Mouse (Mus musculus) intestine, postnatal 0 days (tissue): ENCODE measurements around the gene Notum. TPM values are rescaled to one million over a fixed set of nuclear protein-coding genes. Genes with fewer than 3 reads are reported as not detected.

Experiments used
- ATAC-seq: fragments of 200-750 bp; cut with Nextera tagmentation; 2 replicates; pipeline ENCODE4 v1.8.0; 2017; ENCODE audit warnings: mild to moderate bottlenecking, moderate TSS enrichment, moderate library complexity
- H3K27ac ChIP-seq: fragments of 300-500 bp; sonication (generic); 2 replicates; pipeline ENCODE4 v1.5.1; 2014; ENCODE audit warnings: mild to moderate bottlenecking, low read depth, low read length, moderate library complexity
- H3K27me3 ChIP-seq: fragments of 300-500 bp; sonication (generic); replicated peaks from 2 replicates; pipeline ENCODE4 v1.6.1; 2014; ENCODE audit warnings: low read length, mixed read lengths; ENCODE audit not compliant: control insufficient read depth, insufficient read depth
- H3K36me3 ChIP-seq: fragments of 300-500 bp; sonication (generic); 2 replicates; pipeline ENCODE4 v1.6.1; 2014; ENCODE audit warnings: mild to moderate bottlenecking, moderate library complexity; ENCODE audit not compliant: control insufficient read depth, insufficient read depth
- H3K4me1 ChIP-seq: fragments of 300-500 bp; sonication (generic); replicated peaks from 2 replicates; pipeline ENCODE4 v1.6.1; 2014; ENCODE audit warnings: antibody characterized with exemption, low read length, mixed read lengths; ENCODE audit not compliant: control insufficient read depth, insufficient read depth
- H3K4me2 ChIP-seq: fragments of 300-500 bp; sonication (generic); replicated peaks from 2 replicates; pipeline ENCODE4 v1.6.1; 2014; ENCODE audit warnings: low read depth, mild to moderate bottlenecking, moderate library complexity
- H3K4me3 ChIP-seq: fragments of 300-500 bp; sonication (generic); 2 replicates; pipeline ENCODE4 v1.5.1; 2014; ENCODE audit warnings: low read depth, low read length
- H3K9ac ChIP-seq: fragments of 300-500 bp; sonication (generic); 2 replicates; pipeline ENCODE4 v1.6.1; 2014; ENCODE audit warnings: mild to moderate bottlenecking, low read depth, low read length
- H3K9me3 ChIP-seq: fragments of 300-500 bp; sonication (generic); 2 replicates; pipeline ENCODE4 v1.6.1; 2016; ENCODE audit warnings: mixed run types; ENCODE audit not compliant: control insufficient read depth
- CTCF ChIP-seq: sonication (generic); IDR thresholded peaks from 2 replicates; pipeline ENCODE4 v1.5.1; 2016; ENCODE audit warnings: low read depth, mild to moderate bottlenecking, control low read depth, antibody characterized with exemption, moderate library complexity
- WGBS: fragments of 180-500 bp; shearing (Covaris S2); extraction: QIAGEN DNeasy Blood & Tissue Kit; methylation state at CpG from one replicate; pipeline ENCODE4 v1.1.7; 2014; 5-methylcytosine and 5-hydroxymethylcytosine counted together
- microRNA-seq: library from miRNA; unstranded; fragments of <30 nt; microRNA quantifications from one replicate; pipeline ENCODE4, GENCODE M21; 2016
- polyA plus RNA-seq: library from polyadenylated mRNA; unstranded; fragments of >200 nt; fragmentation: Nextera tagmentation; extraction: Ambion mirVana; gene quantifications from 2 replicates; pipeline ENCODE4 v1.2.1, GENCODE M21; 2015

The Notum gene
- polyA plus RNA-seq, 1 experiment from 2014 or later, result 0.68 TPM

DNA sequence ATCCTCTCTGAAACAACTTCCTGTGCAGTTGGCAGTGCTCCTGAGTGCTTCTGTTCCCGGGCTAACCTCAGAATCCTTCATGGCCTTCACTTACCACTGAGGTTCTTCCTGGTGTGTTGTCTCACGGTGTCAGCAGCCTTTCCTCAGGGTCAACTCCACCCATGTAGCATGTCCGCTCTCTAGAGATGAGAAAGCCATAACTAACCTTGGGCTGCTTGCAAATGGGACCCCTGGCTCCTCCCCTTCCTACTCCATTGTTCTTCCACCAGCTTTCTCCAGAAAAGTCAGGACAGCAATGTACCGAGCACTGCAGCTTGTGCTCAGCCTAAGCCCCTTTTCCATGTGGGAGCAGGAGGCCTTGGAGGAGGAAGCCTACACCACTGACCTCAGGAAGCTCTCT is 54.2 kb downstream of the Notum start:
- H3K9ac ChIP-seq, result no peak overlapping the region
- WGBS, result 69% methylated on average over 4 of the region's 4 CpGs
- no peak for ATAC-seq
- H3K9me3 ChIP-seq, result no peaks in the 10 kb centered on the region
- no peaks in the 10 kb centered on the region for H3K27me3 ChIP-seq
- H3K4me3 ChIP-seq, result no peak overlapping the region
- H3K36me3 ChIP-seq, result peaks cover 52% of the 10 kb centered on the region
- TF ChIP-seq CTCF, result no peak
- H3K4me1 ChIP-seq, result no peaks in the 10 kb centered on the region; the same call in 1 of the 2 replicates
- no peak overlapping the region for H3K4me2 ChIP-seq
- 0 out of 2 replicates have a peak overlapping the region, but pooled peaks have one; percentile 15 for H3K27ac ChIP-seq

DNA sequence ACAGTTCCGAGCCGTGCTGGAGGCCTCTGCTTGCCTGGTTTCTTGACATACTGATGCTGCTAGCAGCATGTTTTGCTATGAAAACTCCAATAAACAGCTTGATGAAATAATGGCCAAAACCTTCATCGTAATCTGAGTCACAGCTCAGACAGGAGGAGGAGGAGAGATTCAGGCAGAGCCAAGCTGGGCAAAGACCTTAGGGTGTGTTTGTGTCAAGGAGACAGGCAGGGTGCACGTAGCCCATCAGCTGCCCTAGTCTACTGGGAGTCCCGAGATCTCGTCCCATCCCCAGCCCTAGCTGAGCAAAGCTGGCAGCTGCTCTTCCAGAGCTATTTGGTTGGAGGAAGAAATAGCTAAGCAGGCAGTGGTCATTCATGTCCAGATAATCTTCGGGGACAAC is 55.3 kb downstream of the Notum start:
- Histone ChIP-seq H3K9ac (no peak overlapping the region), H3K4me2 (no peak overlapping the region), H3K4me3 (no peak overlapping the region), H3K4me1 (no peaks in the 10 kb centered on the region; the same call in 1 of the 2 replicates), H3K27ac (no peak overlapping the region), H3K27me3 (no peaks in the 10 kb centered on the region), H3K36me3 (peaks cover 41% of the 10 kb centered on the region), H3K9me3 (no peaks in the 10 kb centered on the region)
- no peak for TF ChIP-seq CTCF
- ATAC-seq, result no peak
- WGBS, result 87% methylated on average over 7 of the region's 7 CpGs

Small RNA genes within 50 kb of the gene (microRNA-seq; reads per million reads assigned to microRNA genes)
- 0.82 reads per million for gene Mir6936

Other genes with a start within 250 kb of the Notum start
- 15.6 and 16.3 TPM in 2 replicates for gene Nploc4, start 223.5 kb downstream of the Notum start, polyA plus RNA-seq
- gene Tspan10, start 218.5 kb downstream of the Notum start, polyA plus RNA-seq, result not detected in 2 replicates
- gene Pde6g, start 207.7 kb downstream of the Notum start, polyA plus RNA-seq, result 0.22 TPM in 1 of 2 replicates, not detected in the other
- 15.5 and 17.6 TPM in 2 replicates for gene Oxld1, start 203.1 kb downstream of the Notum start, polyA plus RNA-seq
- 14.1 and 16.0 TPM in 2 replicates for gene Ccdc137, start 203.1 kb downstream of the Notum start, polyA plus RNA-seq
- 22.8 and 23.3 TPM in 2 replicates for gene Arl16, start 193.6 kb downstream of the Notum start, polyA plus RNA-seq
- gene Mrpl12, start 176.6 kb downstream of the Notum start, polyA plus RNA-seq, result 204 and 208 TPM in 2 replicates
- gene Slc25a10, start 169.3 kb downstream of the Notum start, polyA plus RNA-seq, result 139 and 143 TPM in 2 replicates
- 1.0 and 1.6 TPM in 2 replicates for gene Gcgr, start 130.5 kb downstream of the Notum start, polyA plus RNA-seq
- gene Mcrip1, start 111.4 kb downstream of the Notum start, polyA plus RNA-seq, result 68.7 and 73.4 TPM in 2 replicates
- 1.4 and 1.6 TPM in 2 replicates for gene Ppp1r27, start 110.0 kb downstream of the Notum start, polyA plus RNA-seq
- gene P4hb, start 87.9 kb downstream of the Notum start, polyA plus RNA-seq, result 2,516 and 2,539 TPM in 2 replicates
- gene Arhgdia, start 79.6 kb downstream of the Notum start, polyA plus RNA-seq, result 474 and 493 TPM in 2 replicates
- gene Alyref, start 62.8 kb downstream of the Notum start, polyA plus RNA-seq, result 209 and 226 TPM in 2 replicates
- gene Anapc11, start 62.8 kb downstream of the Notum start, polyA plus RNA-seq, result 107 and 108 TPM in 2 replicates
- gene Npb, start 52.7 kb downstream of the Notum start, polyA plus RNA-seq, result 3.4 and 3.5 TPM in 2 replicates
- gene Pcyt2, start 43.2 kb downstream of the Notum start, polyA plus RNA-seq, result 320 and 378 TPM in 2 replicates
- 73.1 and 77.7 TPM in 2 replicates for gene Sirt7, start 35.9 kb downstream of the Notum start, polyA plus RNA-seq
- 40.2 and 49.1 TPM in 2 replicates for gene Mafg, start 27.6 kb downstream of the Notum start, polyA plus RNA-seq
- gene Pycr1, start 17.4 kb downstream of the Notum start, polyA plus RNA-seq, result 5.3 and 6.5 TPM in 2 replicates
- gene Myadml2, start 13.0 kb downstream of the Notum start, polyA plus RNA-seq, result not detected in 2 replicates
- gene Aspscr1, start 11.8 kb upstream of the Notum start, polyA plus RNA-seq, result 105 and 106 TPM in 2 replicates
- gene Cenpx, start 52.6 kb upstream of the Notum start, polyA plus RNA-seq, result 127 and 131 TPM in 2 replicates
- gene Lrrc45, start 52.8 kb upstream of the Notum start, polyA plus RNA-seq, result 13.5 and 14.5 TPM in 2 replicates
- 9.0 TPM in 2 replicates for gene Rac3, start 60.3 kb upstream of the Notum start, polyA plus RNA-seq
- 81.1 and 88.6 TPM in 2 replicates for gene Dcxr, start 66.1 kb upstream of the Notum start, polyA plus RNA-seq
- gene Cbr2, start 70.9 kb upstream of the Notum start, polyA plus RNA-seq, result 1.2 and 1.6 TPM in 2 replicates
- 10.8 and 12.2 TPM in 2 replicates for gene Hmga1b, start 101.6 kb upstream of the Notum start, polyA plus RNA-seq
- 22.8 and 23.7 TPM in 2 replicates for gene Rfng, start 123.0 kb upstream of the Notum start, polyA plus RNA-seq
- gene Gps1, start 123.1 kb upstream of the Notum start, polyA plus RNA-seq, result 70.9 and 74.8 TPM in 2 replicates
- 45.5 and 48.5 TPM in 2 replicates for gene Dus1l, start 135.2 kb upstream of the Notum start, polyA plus RNA-seq
- gene Fasn, start 163.4 kb upstream of the Notum start, polyA plus RNA-seq, result 10.1 and 11.3 TPM in 2 replicates